Mouse (Mus musculus) liver, postnatal 0 days (tissue): ENCODE measurements at regions not wholly inside any gene's neighbourhood (a gene's known extent, or its start where the extent isn't known, plus 50 kb on each side); places are given as distances from the start of the nearest gene placed in this dataset.
"Not testable (repeated sequence)": the region's sequence is repeated elsewhere in the genome, so short reads cannot be mapped to it uniquely, and the experiment has no call there.

Experiments used
- ATAC-seq: fragments of 200-750 bp; cut with Nextera tagmentation; 2 replicates; pipeline ENCODE4 v1.8.0; 2017; ENCODE audit warnings: mild to moderate bottlenecking, moderate library complexity
- DNase-seq: peaks from one replicate; pipeline ENCODE4 v3.0.0-alpha.2; 2016
- H3K27ac ChIP-seq: fragments of 300-500 bp; sonication (generic); 2 replicates; pipeline ENCODE4 v1.5.1; 2014; ENCODE audit warnings: antibody characterized with exemption, moderate library complexity, mild to moderate bottlenecking, low read depth
- H3K27me3 ChIP-seq: fragments of 300-500 bp; sonication (generic); 2 replicates; pipeline ENCODE4 v1.6.1; 2014; ENCODE audit warnings: low read length, control low read depth, mixed read lengths; ENCODE audit not compliant: insufficient read depth
- H3K36me3 ChIP-seq: fragments of 300-500 bp; sonication (generic); replicated peaks from 2 replicates; pipeline ENCODE4 v1.6.1; 2014; ENCODE audit warnings: mild to moderate bottlenecking, control low read depth, low read length, moderate library complexity, mixed read lengths; ENCODE audit not compliant: insufficient read depth
- H3K4me1 ChIP-seq: fragments of 300-500 bp; sonication (generic); 2 replicates; pipeline ENCODE4 v1.6.1; 2014; ENCODE audit warnings: antibody characterized with exemption, mild to moderate bottlenecking, control low read depth; ENCODE audit not compliant: insufficient read depth
- H3K4me2 ChIP-seq: fragments of 300-500 bp; sonication (generic); 2 replicates; pipeline ENCODE4 v1.6.1; 2014; ENCODE audit warnings: low read depth, mild to moderate bottlenecking, low read length, moderate library complexity, mixed read lengths
- H3K4me3 ChIP-seq: fragments of 300-500 bp; sonication (generic); 2 replicates; pipeline ENCODE4 v1.5.1; 2014; ENCODE audit warnings: low read depth, low read length
- H3K9ac ChIP-seq: fragments of 300-500 bp; sonication (generic); replicated peaks from 2 replicates; pipeline ENCODE4 v1.6.1; 2014; ENCODE audit warnings: mild to moderate bottlenecking, moderate library complexity
- H3K9me3 ChIP-seq: fragments of 300-500 bp; sonication (generic); 2 replicates; pipeline ENCODE4 v1.6.1; 2016; ENCODE audit warnings: mild to moderate bottlenecking, control low read depth, low read length, mixed read lengths
- CTCF ChIP-seq: sonication (generic); IDR thresholded peaks from 2 replicates; pipeline ENCODE4 v1.5.1; 2016; ENCODE audit warnings: antibody characterized with exemption, low read depth
- EP300 ChIP-seq: IDR thresholded peaks from 2 replicates; pipeline ENCODE4 v1.6.1; 2016; ENCODE audit warnings: antibody characterized with exemption, low read depth, mild to moderate bottlenecking
- WGBS: fragments of 180-500 bp; shearing (Covaris S2); extraction: QIAGEN DNeasy Blood & Tissue Kit; methylation state at CpG from one replicate; pipeline ENCODE4 v1.1.7; 2014; ENCODE audit not compliant: insufficient replicate concordance; 5-methylcytosine and 5-hydroxymethylcytosine counted together

DNA sequence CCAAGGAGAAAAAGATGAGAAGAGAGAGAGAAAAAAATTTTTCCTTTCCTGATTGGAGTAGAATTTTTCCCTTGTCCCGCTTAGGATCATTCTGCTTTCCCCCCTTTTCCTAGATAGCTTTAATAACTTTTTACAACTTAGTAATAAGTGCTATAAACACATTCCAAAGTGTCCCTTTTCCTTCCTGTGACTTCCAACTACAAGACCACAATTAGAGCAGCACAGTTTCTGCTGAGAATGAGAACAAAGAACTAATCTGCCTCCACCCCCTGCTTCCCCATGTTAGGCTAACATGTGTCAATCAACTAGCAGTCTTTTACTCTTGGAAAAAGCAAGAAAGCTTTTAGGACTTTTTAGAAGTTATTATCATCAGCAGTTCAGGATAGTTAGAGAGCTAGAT, 766.5 kb downstream of the Cdh10 start:
- no peak overlapping the region for H3K4me3 ChIP-seq
- no peak overlapping the region for H3K9ac ChIP-seq
- DNase-seq: no peak
- 58% methylated on average over 1 of the region's 1 CpGs for WGBS
- no peak overlapping the region for H3K4me2 ChIP-seq
- H3K27me3 ChIP-seq: no peaks in the 10 kb centered on the region
- TF ChIP-seq EP300 (no peak), CTCF (no peak)
- H3K4me1 ChIP-seq: no peaks in the 10 kb centered on the region
- H3K27ac ChIP-seq: no peak overlapping the region
- no peaks in the 10 kb centered on the region for H3K9me3 ChIP-seq
- no peaks in the 10 kb centered on the region for H3K36me3 ChIP-seq
- ATAC-seq: no peak

DNA sequence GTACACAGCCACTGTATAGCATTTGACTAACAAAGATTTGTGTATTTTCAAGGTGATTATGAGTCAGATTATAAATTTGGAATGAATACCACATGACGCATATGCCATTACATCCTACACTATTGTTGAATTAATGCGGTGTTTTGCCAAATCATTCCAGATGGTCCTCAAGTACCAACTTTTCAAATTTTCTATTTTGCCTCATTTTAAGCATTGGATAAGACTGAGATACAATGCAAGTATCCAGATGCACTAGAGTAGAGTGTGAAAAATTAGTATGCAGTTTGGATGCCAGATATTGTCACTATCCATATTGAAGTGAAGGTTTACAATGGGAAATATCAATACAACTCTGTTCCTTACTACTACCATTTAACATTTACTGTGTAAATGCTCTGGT, 775.0 kb downstream of the Cdh10 start:
- H3K4me2 ChIP-seq: no peak overlapping the region
- H3K4me3 ChIP-seq: no peak overlapping the region
- no peak for TF ChIP-seq EP300
- no peak for TF ChIP-seq CTCF
- H3K27me3 ChIP-seq: no peaks in the 10 kb centered on the region
- no peaks in the 10 kb centered on the region for H3K9me3 ChIP-seq
- H3K36me3 ChIP-seq: no peaks in the 10 kb centered on the region
- ATAC-seq (no peak), DNase-seq (no peak)
- H3K4me1 ChIP-seq: no peaks in the 10 kb centered on the region
- no peak overlapping the region for H3K9ac ChIP-seq
- 92% methylated on average over 2 of the region's 2 CpGs for WGBS
- no peak overlapping the region for H3K27ac ChIP-seq

DNA sequence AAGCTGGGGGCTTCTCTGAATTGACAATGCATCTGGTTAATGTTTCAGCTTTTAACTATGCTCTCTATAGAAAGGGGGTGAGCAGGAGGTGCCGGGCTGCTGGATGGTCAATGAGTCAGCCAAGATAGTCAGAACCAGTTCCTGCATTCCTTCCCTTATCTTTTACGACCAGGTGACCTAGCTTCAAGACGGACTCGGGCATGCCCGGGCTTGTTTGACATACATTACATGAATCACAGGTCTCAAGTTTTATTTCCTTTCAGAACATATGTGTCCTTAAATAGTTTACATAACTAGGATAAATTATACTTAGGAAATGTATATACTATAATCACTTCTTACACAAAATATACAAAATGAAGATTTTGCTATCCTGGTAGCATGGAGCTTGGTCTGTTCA, 803.6 kb downstream of the Cdh10 start:
- 62% methylated on average over 5 of the region's 5 CpGs for WGBS
- H3K4me1 ChIP-seq, H3K4me2 ChIP-seq, H3K9ac ChIP-seq, ATAC-seq, DNase-seq, H3K27me3 ChIP-seq, H3K27ac ChIP-seq, H3K4me3 ChIP-seq, H3K36me3 ChIP-seq, H3K9me3 ChIP-seq: not testable (repeated sequence)

DNA sequence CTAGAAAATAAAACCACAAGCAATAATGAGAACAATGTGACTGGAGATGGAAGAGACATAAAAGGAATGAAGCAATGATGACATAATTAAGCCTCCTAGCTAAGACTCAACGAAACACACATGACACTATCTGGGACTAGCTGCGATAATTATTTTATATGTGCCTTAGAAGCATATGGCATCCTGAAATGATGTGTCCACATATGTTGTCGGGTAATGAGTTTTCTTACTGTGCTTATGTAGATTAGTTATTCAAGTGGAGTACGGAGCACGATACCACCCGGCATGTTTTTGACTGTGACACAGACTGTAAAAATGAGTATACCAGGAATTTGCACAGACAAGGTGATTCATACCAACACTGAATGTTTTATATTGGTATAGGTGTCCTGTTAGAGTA, 781.7 kb upstream of the Cdh12 start:
- no peak for DNase-seq

DNA sequence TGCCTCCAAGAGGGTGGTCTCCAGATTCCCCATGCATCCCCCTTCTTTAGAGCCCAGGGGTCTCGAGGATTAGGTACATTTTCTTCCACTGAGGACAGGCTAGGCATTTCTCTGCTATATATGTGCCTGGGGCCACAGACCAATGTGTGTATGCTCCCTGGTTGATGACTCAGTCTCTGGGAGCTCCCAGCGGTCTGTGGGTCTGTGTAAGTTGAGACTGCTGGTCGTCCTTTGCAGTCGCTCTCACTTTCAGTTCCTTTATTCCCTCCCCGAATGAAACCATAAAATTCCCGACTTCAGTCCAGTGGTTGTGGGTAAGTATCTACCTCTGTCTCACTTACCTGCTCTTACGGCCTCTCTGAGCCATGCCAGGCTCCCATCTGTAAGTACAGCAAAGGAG, 773.5 kb upstream of the Cdh12 start:
- DNase-seq: no peak
- no peaks in the 10 kb centered on the region for H3K27me3 ChIP-seq
- no peak overlapping the region for H3K4me3 ChIP-seq
- no peaks in the 10 kb centered on the region for H3K9me3 ChIP-seq
- 65% methylated on average over 7 of the region's 7 CpGs for WGBS
- ATAC-seq: no peak
- no peak overlapping the region for H3K27ac ChIP-seq
- H3K9ac ChIP-seq: no peak overlapping the region
- H3K4me1 ChIP-seq: no peaks in the 10 kb centered on the region
- TF ChIP-seq EP300: no peak
- no peak for TF ChIP-seq CTCF
- H3K36me3 ChIP-seq: no peaks in the 10 kb centered on the region
- H3K4me2 ChIP-seq: no peak overlapping the region

More for the DNA sequence above, 781.7 kb upstream of the Cdh12 start:
- no peak overlapping the region for H3K27ac ChIP-seq
- H3K27me3 ChIP-seq: no peaks in the 10 kb centered on the region
- WGBS: 81% methylated on average over 6 of the region's 6 CpGs
- H3K4me1 ChIP-seq: no peaks in the 10 kb centered on the region
- no peak overlapping the region for H3K4me3 ChIP-seq
- H3K9ac ChIP-seq: no peak overlapping the region
- no peak for TF ChIP-seq EP300
- TF ChIP-seq CTCF: no peak
- no peak for ATAC-seq
- no peaks in the 10 kb centered on the region for H3K9me3 ChIP-seq
- no peaks in the 10 kb centered on the region for H3K36me3 ChIP-seq
- H3K4me2 ChIP-seq: no peak overlapping the region

DNA sequence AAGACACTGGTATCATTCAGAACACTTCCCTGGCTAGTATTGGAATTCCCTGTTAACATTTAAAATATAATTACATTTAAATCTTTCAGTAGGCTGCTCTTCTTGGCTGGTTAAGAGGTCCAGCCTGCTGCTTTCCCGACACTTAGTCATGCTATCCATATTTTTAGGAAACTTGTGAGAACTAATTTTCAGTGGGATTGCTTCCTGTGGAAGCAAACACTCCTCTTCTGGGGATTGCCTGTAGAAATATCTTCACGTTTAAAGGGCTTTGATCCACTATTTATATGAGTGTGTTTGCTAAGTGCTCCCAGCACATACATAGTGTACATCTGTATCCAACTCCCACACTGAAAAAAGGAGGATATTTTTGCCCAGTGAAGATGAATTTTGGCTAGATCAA, 761.8 kb upstream of the Cdh12 start:
- TF ChIP-seq CTCF: no peak
- no peak for TF ChIP-seq EP300
- Histone ChIP-seq H3K27me3 (no peaks in the 10 kb centered on the region), H3K9ac (no peak overlapping the region), H3K9me3 (no peaks in the 10 kb centered on the region), H3K4me3 (no peak overlapping the region), H3K4me1 (no peaks in the 10 kb centered on the region), H3K4me2 (no peak overlapping the region), H3K36me3 (no peaks in the 10 kb centered on the region), H3K27ac (no peak overlapping the region)
- WGBS: 66% methylated on average over 2 of the region's 2 CpGs
- ATAC-seq (no peak), DNase-seq (no peak)

DNA sequence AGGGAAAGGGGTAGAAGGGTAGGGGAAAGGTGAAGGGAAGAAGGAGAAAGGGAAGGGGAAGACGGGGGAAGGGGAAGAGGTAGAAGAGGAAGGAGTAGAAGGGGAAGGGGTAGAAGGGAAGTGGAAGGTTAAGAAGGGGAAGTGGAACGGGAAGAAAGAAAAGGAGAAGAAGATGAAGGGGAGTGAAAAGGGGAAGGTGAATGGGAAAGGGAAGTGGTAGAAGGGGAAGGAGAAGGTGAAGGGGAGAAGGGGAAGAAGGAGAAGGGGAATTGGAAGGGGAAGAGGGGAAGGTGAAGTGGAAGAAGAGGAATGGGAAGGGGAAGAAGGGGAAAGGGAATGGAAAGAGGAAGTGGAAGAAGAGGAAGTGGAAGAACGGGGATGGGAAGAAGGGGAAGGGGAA, 737.3 kb upstream of the Cdh12 start:
- Histone ChIP-seq H3K4me3 (no peak overlapping the region), H3K4me1 (no peaks in the 10 kb centered on the region), H3K27me3 (no peaks in the 10 kb centered on the region), H3K9ac (no peak overlapping the region), H3K36me3 (no peaks in the 10 kb centered on the region), H3K27ac (no peak overlapping the region), H3K4me2 (no peak overlapping the region), H3K9me3 (no peaks in the 10 kb centered on the region)
- DNase-seq: no peak
- no peak for ATAC-seq
- no peak for TF ChIP-seq CTCF
- no peak for TF ChIP-seq EP300
- WGBS: 58% methylated on average over 3 of the region's 3 CpGs
